Mouse (Mus musculus): ENCODE data around the gene Rapgef2. TPM values are rescaled to one million over a fixed set of nuclear protein-coding genes. Genes with fewer than 3 reads are reported as not detected.
A peak's percentile ranks its signal among the peaks of the same experiment; 100 is the strongest.

Gene Rapgef2
- total RNA-seq (2018; cell fraction: chromatin; rRNA removed): 1,000 to 10,000 TPM in 1 of 26 experiments, 100 to 1,000 TPM in 22, 10 to 100 TPM in 3; 68.8 to 1,213 (median 421) TPM
- total RNA-seq (2018; cell fraction: cytosol; rRNA removed): 100 to 1,000 TPM in 5 of 26 experiments, 10 to 100 TPM in 21; 17.9 to 189 (median 66.3) TPM
- 100 to 1,000 TPM in 22 of 26 experiments, 10 to 100 TPM in 4; 47.9 to 565 (median 303) TPM for total RNA-seq (2018; cell fraction: nucleus; rRNA removed)
- 9.0 to 16.6 TPM (median 10.6 TPM) in 3 replicates for polyA plus RNA-seq (2018)

DNA sequence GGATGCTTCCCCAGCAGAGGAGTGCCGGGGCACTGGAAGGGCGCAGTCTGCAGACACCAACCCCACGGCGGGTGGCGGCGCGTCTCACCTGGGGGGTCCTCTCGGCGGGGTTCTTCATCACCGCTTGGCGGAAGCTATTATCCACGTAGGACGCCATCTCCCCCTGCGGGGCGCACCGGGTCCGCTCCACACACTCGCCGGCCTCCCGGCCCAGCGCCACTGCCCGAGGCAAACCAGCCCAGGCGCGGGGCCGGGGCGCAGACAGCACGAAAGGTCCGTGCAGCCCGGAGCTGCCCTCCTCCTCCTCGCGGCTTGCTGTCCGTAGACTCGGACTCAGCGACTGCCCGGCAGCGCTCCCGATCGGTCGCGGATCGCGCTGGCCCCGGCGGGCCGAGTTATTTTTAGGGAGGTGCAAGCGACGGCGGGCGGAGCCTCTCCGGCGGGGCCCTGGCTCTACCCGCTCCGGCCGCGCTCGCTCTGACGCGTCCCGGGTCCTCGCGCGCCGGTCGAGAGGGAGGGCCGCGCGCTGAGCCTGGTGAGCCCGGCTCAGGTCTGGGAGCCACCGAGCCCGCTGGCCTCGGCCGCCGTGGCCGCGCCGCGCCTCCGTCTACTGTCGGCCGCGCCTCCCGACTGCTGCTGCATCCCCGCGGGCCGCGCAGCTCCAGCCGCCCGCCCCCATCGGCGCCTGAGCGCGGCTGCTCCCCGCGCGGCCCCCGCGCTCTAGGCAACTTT, at the start of gene Rapgef2:
TSS of gene Rapgef2 (minus strand) at position 142 of the 732 bp plus-strand sequence.
- Histone ChIP-seq H3K79me2 (ENCODE audit: inconsistent target) (peaks cover 48% of the 10 kb centered on the region), H3K27ac (peak within 1 kb of the TSS; percentile 79), H3K36me3 (ENCODE audit: inconsistent target) (no peaks in the 10 kb centered on the region), H3K4me3 (ENCODE audit: inconsistent target) (peak within 1 kb of the TSS; percentile 71)
- WGBS (ENCODE audit: missing documents): under 1% methylated on average over 73 of the region's 97 CpGs

- H3K27ac ChIP-seq: no peak overlapping the region
- H3K79me2 ChIP-seq (ENCODE audit: inconsistent target): no peaks in the 10 kb centered on the region
- WGBS (ENCODE audit: missing documents): 93% methylated on average over 8 of the region's 8 CpGs
- no peaks in the 10 kb centered on the region for H3K36me3 ChIP-seq (ENCODE audit: inconsistent target)
- no peak overlapping the region for H3K4me3 ChIP-seq (ENCODE audit: inconsistent target)
These were observed 47.4 kb upstream of the Rapgef2 start for GRCm38 (mm10) chr3:79333643-79334200.

DNA sequence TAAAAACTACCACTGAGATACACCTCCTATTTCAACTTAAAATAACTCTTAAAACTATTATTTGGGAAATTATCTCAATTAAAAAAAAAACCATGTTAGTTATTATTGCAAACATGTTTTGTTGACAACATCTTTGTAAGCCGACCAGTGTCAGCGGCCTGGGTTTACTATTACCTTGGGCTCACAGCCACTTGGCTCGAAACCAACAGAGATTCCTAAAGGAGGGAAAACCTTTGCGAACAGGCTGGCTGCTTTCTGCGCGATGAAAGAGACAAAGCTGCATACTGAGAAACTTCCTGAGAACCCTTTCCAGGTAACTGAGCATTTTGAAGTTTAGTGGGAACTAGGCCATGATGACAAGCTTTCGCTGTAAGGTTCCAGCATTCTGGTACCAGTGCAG, 46.7 kb upstream of the Rapgef2 start:
- no peaks in the 10 kb centered on the region for H3K79me2 ChIP-seq (ENCODE audit: inconsistent target)
- H3K4me3 ChIP-seq (ENCODE audit: inconsistent target): no peak overlapping the region
- H3K36me3 ChIP-seq (ENCODE audit: inconsistent target): no peaks in the 10 kb centered on the region
- H3K27ac ChIP-seq: no peak overlapping the region
- 98% methylated on average over 7 of the region's 7 CpGs for WGBS (ENCODE audit: missing documents)

DNA sequence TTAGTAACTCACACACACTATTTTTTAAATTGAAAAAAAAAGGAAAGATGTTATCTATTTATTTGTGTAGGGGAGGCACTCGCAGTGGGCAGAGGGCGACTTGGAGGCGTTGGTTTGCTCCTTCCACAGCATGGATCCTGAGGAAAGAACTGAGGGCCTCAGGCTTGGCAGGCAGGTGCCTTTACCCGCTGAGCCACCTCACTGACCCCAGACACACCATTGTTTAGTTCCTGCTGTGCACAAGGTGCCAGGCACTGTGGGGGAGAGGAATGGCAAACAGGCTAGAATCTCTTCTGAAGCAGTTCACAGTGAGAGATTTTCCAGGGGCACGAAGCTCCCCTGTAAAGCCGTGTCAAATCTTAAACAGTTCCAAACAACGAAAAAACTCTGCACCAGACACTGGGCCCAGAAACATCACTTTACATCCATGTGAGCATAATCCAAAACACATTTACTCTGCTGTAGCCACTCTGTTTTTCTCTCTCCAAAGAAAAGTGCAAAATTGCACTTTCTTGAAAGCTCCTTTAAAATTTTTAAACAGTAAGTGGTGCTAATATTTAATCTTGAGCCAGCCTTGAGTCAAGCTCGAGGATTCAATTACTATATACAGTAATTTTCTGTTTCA, 43.5 kb upstream of the Rapgef2 start:
- 85% methylated on average over 8 of the region's 8 CpGs for WGBS (ENCODE audit: missing documents)

GRCm38 (mm10) chr3:79324697-79325526, 38.6 kb upstream of the Rapgef2 start:
- no peak overlapping the region for H3K4me3 ChIP-seq (ENCODE audit: inconsistent target)
- H3K79me2 ChIP-seq (ENCODE audit: inconsistent target): no peaks in the 10 kb centered on the region
- H3K27ac ChIP-seq: no peak overlapping the region
- no peaks in the 10 kb centered on the region for H3K36me3 ChIP-seq (ENCODE audit: inconsistent target)
- 76% methylated on average over 10 of the region's 10 CpGs for WGBS (ENCODE audit: missing documents)

More for the DNA sequence above, 43.5 kb upstream of the Rapgef2 start:
- Histone ChIP-seq H3K79me2 (ENCODE audit: inconsistent target) (no peaks in the 10 kb centered on the region), H3K36me3 (ENCODE audit: inconsistent target) (no peaks in the 10 kb centered on the region), H3K27ac (no peak overlapping the region), H3K4me3 (ENCODE audit: inconsistent target) (no peak overlapping the region)

- Histone ChIP-seq H3K27ac (no peak overlapping the region), H3K79me2 (ENCODE audit: inconsistent target) (no peaks in the 10 kb centered on the region), H3K36me3 (ENCODE audit: inconsistent target) (no peaks in the 10 kb centered on the region), H3K4me3 (ENCODE audit: inconsistent target) (no peak overlapping the region)
- 75% methylated on average over 10 of the region's 10 CpGs for WGBS (ENCODE audit: missing documents)
These were observed 27.8 kb upstream of the Rapgef2 start for GRCm38 (mm10) chr3:79314006-79314698.

DNA sequence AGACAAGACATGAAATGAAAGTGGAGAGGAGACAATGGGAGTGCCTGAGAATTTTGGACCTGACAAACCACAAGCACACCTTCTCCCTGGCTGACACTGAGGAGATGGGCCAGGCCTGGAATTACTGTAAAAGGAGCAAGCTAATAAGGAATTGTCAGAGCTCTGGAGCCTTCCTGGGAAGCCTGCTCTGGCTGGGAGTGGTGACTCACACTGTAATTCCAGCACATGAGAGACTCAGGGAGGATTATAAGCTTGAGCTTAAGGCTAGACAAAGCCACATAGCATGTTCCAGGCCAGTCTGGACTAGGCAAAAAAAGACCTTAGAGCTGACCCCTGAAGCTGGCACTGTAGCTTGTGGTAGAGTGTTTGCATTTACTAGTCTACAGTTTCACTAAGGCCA, 25.6 kb upstream of the Rapgef2 start:
- Histone ChIP-seq H3K4me3 (ENCODE audit: inconsistent target) (no peak overlapping the region), H3K27ac (no peak overlapping the region), H3K79me2 (ENCODE audit: inconsistent target) (no peaks in the 10 kb centered on the region), H3K36me3 (ENCODE audit: inconsistent target) (no peaks in the 10 kb centered on the region)

DNA sequence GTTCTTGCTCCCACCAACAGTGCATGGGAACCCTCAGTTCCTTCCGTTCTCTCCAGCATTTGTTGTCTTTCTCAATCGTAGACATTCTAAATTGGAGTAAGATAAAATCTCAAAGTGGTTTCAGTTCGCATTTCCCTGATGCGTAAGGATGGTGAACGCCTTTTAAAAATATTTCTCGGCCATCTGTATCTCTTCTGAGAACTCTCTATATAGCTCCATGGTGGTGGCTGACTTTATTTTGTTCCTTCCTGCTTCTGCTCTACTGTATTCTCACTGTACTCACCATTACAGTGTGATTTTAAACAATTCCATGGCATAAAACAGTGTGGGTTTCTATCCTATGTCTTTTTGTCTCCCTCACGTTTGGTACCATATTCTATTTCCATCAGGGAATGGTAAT, 23.9 kb upstream of the Rapgef2 start:
- Histone ChIP-seq H3K79me2 (ENCODE audit: inconsistent target) (no peaks in the 10 kb centered on the region), H3K36me3 (ENCODE audit: inconsistent target) (no peaks in the 10 kb centered on the region), H3K4me3 (ENCODE audit: inconsistent target) (no peak overlapping the region), H3K27ac (no peak overlapping the region)
- WGBS (ENCODE audit: missing documents): 65% methylated on average over 7 of the region's 7 CpGs

DNA sequence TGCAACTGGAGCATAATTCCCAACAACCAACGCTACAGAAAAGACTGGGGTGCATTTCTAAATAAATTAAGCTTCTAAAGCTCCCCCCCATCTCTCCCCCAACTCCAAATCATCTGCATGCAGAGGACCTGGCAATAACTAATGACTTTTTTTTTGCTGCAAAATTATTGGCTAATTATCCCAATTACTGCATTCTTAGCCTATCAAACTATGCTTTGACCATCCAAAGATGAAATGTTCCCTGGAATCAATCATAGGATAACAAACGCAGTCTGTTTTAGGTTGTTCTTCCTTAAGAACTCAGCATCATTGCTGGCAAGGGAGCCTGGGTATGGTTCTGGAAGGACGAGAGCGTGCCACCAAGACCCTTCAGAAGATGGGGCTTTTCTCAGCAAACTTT, 22.3 kb upstream of the Rapgef2 start:
- Histone ChIP-seq H3K27ac (no peak overlapping the region), H3K36me3 (ENCODE audit: inconsistent target) (no peaks in the 10 kb centered on the region), H3K79me2 (ENCODE audit: inconsistent target) (no peaks in the 10 kb centered on the region), H3K4me3 (ENCODE audit: inconsistent target) (no peak overlapping the region)
- 96% methylated on average over 4 of the region's 4 CpGs for WGBS (ENCODE audit: missing documents)

- H3K27ac ChIP-seq: no peak overlapping the region
- no peak overlapping the region for H3K4me3 ChIP-seq (ENCODE audit: inconsistent target)
- WGBS (ENCODE audit: missing documents): 98% methylated on average over 13 of the region's 15 CpGs
- no peaks in the 10 kb centered on the region for H3K79me2 ChIP-seq (ENCODE audit: inconsistent target)
- H3K36me3 ChIP-seq (ENCODE audit: inconsistent target): no peaks in the 10 kb centered on the region
These were observed 13.1 kb upstream of the Rapgef2 start for GRCm38 (mm10) chr3:79299401-79299800.

- H3K36me3 ChIP-seq (ENCODE audit: inconsistent target): no peaks in the 10 kb centered on the region
- no peaks in the 10 kb centered on the region for H3K79me2 ChIP-seq (ENCODE audit: inconsistent target)
- H3K27ac ChIP-seq: no peak overlapping the region
- H3K4me3 ChIP-seq (ENCODE audit: inconsistent target): no peak overlapping the region
- WGBS (ENCODE audit: missing documents): 100% methylated on average over 4 of the region's 4 CpGs
These were observed 11.0 kb upstream of the Rapgef2 start for GRCm38 (mm10) chr3:79297281-79297680.

- no peaks in the 10 kb centered on the region for H3K79me2 ChIP-seq (ENCODE audit: inconsistent target)
- WGBS (ENCODE audit: missing documents): 97% methylated on average over 3 of the region's 3 CpGs
- no peaks in the 10 kb centered on the region for H3K36me3 ChIP-seq (ENCODE audit: inconsistent target)
- no peak overlapping the region for H3K27ac ChIP-seq
- no peak overlapping the region for H3K4me3 ChIP-seq (ENCODE audit: inconsistent target)
These were observed 10.3 kb upstream of the Rapgef2 start for GRCm38 (mm10) chr3:79296586-79296985.

DNA sequence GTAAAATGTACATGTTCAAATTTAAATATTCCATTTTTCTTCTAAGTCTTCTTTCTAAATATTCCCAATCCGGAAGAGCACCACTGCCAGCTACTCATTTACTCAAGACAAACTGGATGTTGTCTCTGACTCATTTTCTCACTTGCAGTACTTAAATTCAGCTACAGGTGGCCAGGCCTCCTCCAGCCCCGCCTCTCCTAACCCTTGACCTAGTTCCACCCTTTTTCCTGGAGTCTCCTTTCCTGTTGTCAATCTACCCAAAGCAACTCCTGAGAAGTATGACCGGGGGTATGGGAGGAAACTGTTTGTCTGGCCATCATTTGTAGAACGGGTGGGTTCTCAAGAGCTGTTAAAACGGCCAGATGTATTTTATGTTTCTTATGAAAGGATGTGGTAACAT, 9.7 kb upstream of the Rapgef2 start:
- no peak overlapping the region for H3K4me3 ChIP-seq (ENCODE audit: inconsistent target)
- H3K79me2 ChIP-seq (ENCODE audit: inconsistent target): no peaks in the 10 kb centered on the region
- H3K27ac ChIP-seq: no peak overlapping the region
- WGBS (ENCODE audit: missing documents): 80% methylated on average over 5 of the region's 5 CpGs
- no peaks in the 10 kb centered on the region for H3K36me3 ChIP-seq (ENCODE audit: inconsistent target)

- WGBS (ENCODE audit: missing documents): 100% methylated on average over 3 of the region's 3 CpGs
- Histone ChIP-seq H3K79me2 (ENCODE audit: inconsistent target) (no peaks in the 10 kb centered on the region), H3K4me3 (ENCODE audit: inconsistent target) (no peak overlapping the region), H3K27ac (no peak overlapping the region), H3K36me3 (ENCODE audit: inconsistent target) (no peaks in the 10 kb centered on the region)
These were observed 8.4 kb upstream of the Rapgef2 start for GRCm38 (mm10) chr3:79294701-79295100.

Data from macrophage (primary cell).